Mouse (Mus musculus): ENCODE measurements around the gene Olfr1442. TPM values are rescaled to one million over a fixed set of nuclear protein-coding genes. Genes with fewer than 3 reads are reported as not detected.
"Not testable (repeated sequence)": the region's sequence is repeated elsewhere in the genome, so short reads cannot be mapped to it uniquely, and the experiment has no call there.

The Olfr1442 gene
- polyA plus RNA-seq, 1 experiment = not detected

- no peaks in the 10 kb centered on the region for H3K4me1 ChIP-seq (ENCODE audit: control insufficient read depth, insufficient read depth, insufficient read length)
- no peak for DNase-seq (ENCODE audit: low read depth in 1 of 2, low spot score in 2 of 2)
- no peak overlapping the region for H3K4me3 ChIP-seq (ENCODE audit: extremely low read depth, insufficient read depth, insufficient read length)
- H3K27ac ChIP-seq (ENCODE audit: insufficient read depth, low read length) = no peak overlapping the region
- no peaks in the 10 kb centered on the region for H3K36me3 ChIP-seq (ENCODE audit: control insufficient read depth, insufficient read depth, low read length)
- H3K27me3 ChIP-seq (ENCODE audit: control insufficient read depth, insufficient read depth, low read length) = no peaks in the 10 kb centered on the region
- no peak for TF ChIP-seq POLR2A (IDR thresholded peaks at IDR 0.05; ENCODE audit: low read depth, low read length)
- no peak for TF ChIP-seq CTCF (IDR thresholded peaks at IDR 0.05; ENCODE audit: extremely low read depth, insufficient read depth, insufficient read length, insufficient replicate concordance)
- 81% methylated on average over 1 of the region's 1 CpGs for WGBS
These were observed 4.1 kb upstream of the Olfr1442 start for GRCm38 (mm10) chr19:12666156-12666555.

DNA sequence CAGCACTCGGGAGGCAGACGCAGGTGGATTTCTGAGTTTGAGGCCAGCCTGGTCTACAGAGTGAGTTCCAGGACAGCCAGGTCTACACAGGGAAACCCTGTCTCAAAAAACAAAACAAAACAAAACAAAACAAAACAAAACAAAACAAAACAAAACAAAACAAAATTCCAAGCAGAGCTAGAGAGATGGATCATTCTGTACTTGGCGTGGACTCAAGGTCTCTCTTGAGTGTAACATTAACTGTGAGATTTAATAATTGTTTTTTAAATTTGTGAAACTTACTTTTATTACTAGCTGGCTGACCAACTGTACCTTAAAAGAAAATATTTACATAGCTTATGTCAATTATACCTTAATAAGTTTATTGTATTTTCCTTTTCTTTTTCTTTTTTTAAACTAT is 1.6 kb upstream of the Olfr1442 start:
- H3K27ac ChIP-seq (ENCODE audit: insufficient read depth, low read length); DNase-seq (ENCODE audit: low read depth in 1 of 2, low spot score in 2 of 2): not testable (repeated sequence)
- 95% methylated on average over 3 of the region's 3 CpGs for WGBS

DNA sequence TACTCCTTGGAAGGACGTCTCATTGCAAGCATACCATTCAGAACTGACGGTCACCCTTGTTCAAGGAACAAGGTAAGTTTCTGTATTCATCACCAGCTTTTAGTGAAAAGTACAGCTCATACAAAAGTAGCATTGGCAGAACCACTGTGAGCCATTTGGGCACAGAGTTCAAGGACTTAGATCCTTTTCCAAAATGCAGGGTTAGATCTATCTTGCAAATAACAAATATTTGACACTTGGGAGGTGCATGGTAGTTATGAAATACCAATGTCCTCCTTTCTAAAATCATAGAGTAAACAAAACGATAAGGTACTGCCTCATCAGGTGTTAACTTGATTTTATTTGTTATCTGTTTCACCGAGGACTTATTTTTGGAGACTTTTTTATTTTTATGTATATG is 812 bp downstream of the Olfr1442 start:
- H3K36me3 ChIP-seq (ENCODE audit: control insufficient read depth, insufficient read depth, low read length) = no peaks in the 10 kb centered on the region
- H3K4me3 ChIP-seq (ENCODE audit: extremely low read depth, insufficient read depth, insufficient read length) = no peak overlapping the region
- H3K27me3 ChIP-seq (ENCODE audit: control insufficient read depth, insufficient read depth, low read length) = no peaks in the 10 kb centered on the region
- no peaks in the 10 kb centered on the region for H3K4me1 ChIP-seq (ENCODE audit: control insufficient read depth, insufficient read depth, insufficient read length)
- WGBS = 85% methylated on average over 4 of the region's 4 CpGs
- no peak overlapping the region for H3K27ac ChIP-seq (ENCODE audit: insufficient read depth, low read length)
- TF ChIP-seq POLR2A (IDR thresholded peaks at IDR 0.05; ENCODE audit: low read depth, low read length) (no peak), CTCF (IDR thresholded peaks at IDR 0.05; ENCODE audit: extremely low read depth, insufficient read depth, insufficient read length, insufficient replicate concordance) (no peak)
- no peak for DNase-seq (ENCODE audit: low read depth in 1 of 2, low spot score in 2 of 2)

More for the DNA sequence above, 1.6 kb upstream of the Olfr1442 start:
- H3K4me1 ChIP-seq (ENCODE audit: control insufficient read depth, insufficient read depth, insufficient read length); H3K4me3 ChIP-seq (ENCODE audit: extremely low read depth, insufficient read depth, insufficient read length); H3K36me3 ChIP-seq (ENCODE audit: control insufficient read depth, insufficient read depth, low read length); H3K27me3 ChIP-seq (ENCODE audit: control insufficient read depth, insufficient read depth, low read length): not testable (repeated sequence)

- TF ChIP-seq POLR2A (IDR thresholded peaks at IDR 0.05; ENCODE audit: low read depth, low read length) (no peak), CTCF (IDR thresholded peaks at IDR 0.05; ENCODE audit: extremely low read depth, insufficient read depth, insufficient read length, insufficient replicate concordance) (no peak)
- DNase-seq (ENCODE audit: low read depth in 1 of 2, low spot score in 2 of 2) = no peak
- Histone ChIP-seq H3K36me3 (ENCODE audit: control insufficient read depth, insufficient read depth, low read length) (no peaks in the 10 kb centered on the region), H3K27me3 (ENCODE audit: control insufficient read depth, insufficient read depth, low read length) (no peaks in the 10 kb centered on the region), H3K4me1 (ENCODE audit: control insufficient read depth, insufficient read depth, insufficient read length) (no peaks in the 10 kb centered on the region), H3K27ac (ENCODE audit: insufficient read depth, low read length) (no peak within 1 kb of the TSS), H3K4me3 (ENCODE audit: extremely low read depth, insufficient read depth, insufficient read length) (no peak within 1 kb of the TSS)
- WGBS = 66% methylated on average over 3 of the region's 3 CpGs
These were observed 7.6 kb downstream of the Olfr1442 start, which contains the start of gene Olfr1443 for GRCm38 (mm10) chr19:12677812-12678211. Gene Olfr1443 (plus strand): TSS chr19:12678112.

DNA sequence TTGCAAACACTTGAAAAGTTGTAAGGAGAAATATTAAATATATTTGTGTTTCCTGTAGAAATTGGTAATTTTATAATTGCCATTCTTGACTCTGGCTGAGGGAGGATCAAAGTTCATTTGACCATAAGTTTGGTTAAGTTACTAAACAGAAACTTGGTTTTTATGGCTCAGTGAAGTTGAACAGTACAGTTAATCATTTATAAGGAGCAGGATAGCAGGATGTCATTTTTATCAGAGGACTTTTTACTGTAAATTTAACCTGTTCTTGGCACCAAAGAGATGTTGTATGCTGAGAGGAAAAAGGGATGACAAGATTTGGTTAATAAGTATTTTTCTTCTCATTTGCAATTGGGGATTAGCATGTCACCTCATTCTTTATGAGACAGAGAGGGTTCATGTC is 14.4 kb downstream of the Olfr1442 start:
- no peak overlapping the region for H3K4me3 ChIP-seq (ENCODE audit: extremely low read depth, insufficient read depth, insufficient read length)
- no peaks in the 10 kb centered on the region for H3K36me3 ChIP-seq (ENCODE audit: control insufficient read depth, insufficient read depth, low read length)
- H3K4me1 ChIP-seq (ENCODE audit: control insufficient read depth, insufficient read depth, insufficient read length) = no peaks in the 10 kb centered on the region
- no peak for DNase-seq (ENCODE audit: low read depth in 1 of 2, low spot score in 2 of 2)
- H3K27me3 ChIP-seq (ENCODE audit: control insufficient read depth, insufficient read depth, low read length) = no peaks in the 10 kb centered on the region
- TF ChIP-seq CTCF (IDR thresholded peaks at IDR 0.05; ENCODE audit: extremely low read depth, insufficient read depth, insufficient read length, insufficient replicate concordance) = no peak
- no peak overlapping the region for H3K27ac ChIP-seq (ENCODE audit: insufficient read depth, low read length)

DNA sequence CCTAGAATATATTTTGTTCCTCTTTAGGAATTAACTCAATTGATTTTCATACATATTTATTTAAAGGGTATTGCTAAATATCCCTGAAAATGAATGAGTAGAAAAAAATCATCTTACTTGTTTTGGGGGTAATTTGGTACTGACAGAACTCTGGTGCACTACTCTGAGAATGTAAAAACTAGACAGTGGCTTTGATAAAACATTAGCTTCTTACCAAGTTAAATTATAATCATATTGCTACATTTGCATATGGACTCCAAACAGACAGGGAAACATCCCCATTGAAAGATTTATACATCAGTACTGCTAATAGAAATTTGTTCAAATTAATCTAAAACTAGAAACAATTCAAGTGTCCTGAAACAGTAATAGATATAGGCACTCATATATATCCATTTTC is 15.0 kb downstream of the Olfr1442 start:
- no peak overlapping the region for H3K4me3 ChIP-seq (ENCODE audit: extremely low read depth, insufficient read depth, insufficient read length)
- H3K27me3 ChIP-seq (ENCODE audit: control insufficient read depth, insufficient read depth, low read length) = no peaks in the 10 kb centered on the region
- H3K36me3 ChIP-seq (ENCODE audit: control insufficient read depth, insufficient read depth, low read length) = no peaks in the 10 kb centered on the region
- DNase-seq (ENCODE audit: low read depth in 1 of 2, low spot score in 2 of 2) = no peak
- no peaks in the 10 kb centered on the region for H3K4me1 ChIP-seq (ENCODE audit: control insufficient read depth, insufficient read depth, insufficient read length)
- no peak overlapping the region for H3K27ac ChIP-seq (ENCODE audit: insufficient read depth, low read length)
- TF ChIP-seq POLR2A (IDR thresholded peaks at IDR 0.05; ENCODE audit: low read depth, low read length) = no peak
- no peak for TF ChIP-seq CTCF (IDR thresholded peaks at IDR 0.05; ENCODE audit: extremely low read depth, insufficient read depth, insufficient read length, insufficient replicate concordance)

DNA sequence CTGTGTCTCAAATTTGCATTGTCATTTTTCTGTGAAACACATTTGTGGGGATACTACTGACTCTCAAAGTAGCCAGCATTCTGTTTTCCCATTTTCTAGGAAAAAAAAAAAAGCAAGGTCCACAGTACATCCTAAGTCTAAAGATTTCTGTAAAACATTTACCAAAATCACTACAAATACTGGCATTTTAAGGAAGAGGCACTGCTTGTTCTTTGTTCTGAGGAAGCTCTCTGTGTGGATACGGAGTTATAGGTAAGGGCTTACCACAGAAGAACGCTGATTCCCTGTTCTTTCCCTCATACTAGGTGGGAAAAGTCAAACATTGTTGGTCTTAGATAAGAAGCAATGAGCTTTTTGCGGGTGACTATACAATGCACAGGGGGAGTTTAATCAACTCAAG is 25.4 kb downstream of the Olfr1442 start, which contains the start of gene Keg1:
TSS of gene Keg1 (plus strand) at position 197 of the 400 bp plus-strand sequence.
- Histone ChIP-seq H3K27ac (ENCODE audit: insufficient read depth, low read length) (no peak within 1 kb of the TSS), H3K4me1 (ENCODE audit: control insufficient read depth, insufficient read depth, insufficient read length) (no peaks in the 10 kb centered on the region), H3K27me3 (ENCODE audit: control insufficient read depth, insufficient read depth, low read length) (no peaks in the 10 kb centered on the region), H3K36me3 (ENCODE audit: control insufficient read depth, insufficient read depth, low read length) (no peaks in the 10 kb centered on the region), H3K4me3 (ENCODE audit: extremely low read depth, insufficient read depth, insufficient read length) (no peak within 1 kb of the TSS)
- WGBS = 80% methylated on average over 3 of the region's 3 CpGs
- DNase-seq (ENCODE audit: low read depth in 1 of 2, low spot score in 2 of 2) = no peak
- TF ChIP-seq CTCF (IDR thresholded peaks at IDR 0.05; ENCODE audit: extremely low read depth, insufficient read depth, insufficient read length, insufficient replicate concordance) (no peak), POLR2A (IDR thresholded peaks at IDR 0.05; ENCODE audit: low read depth, low read length) (no peak)
